In the genomic region with DNA sequence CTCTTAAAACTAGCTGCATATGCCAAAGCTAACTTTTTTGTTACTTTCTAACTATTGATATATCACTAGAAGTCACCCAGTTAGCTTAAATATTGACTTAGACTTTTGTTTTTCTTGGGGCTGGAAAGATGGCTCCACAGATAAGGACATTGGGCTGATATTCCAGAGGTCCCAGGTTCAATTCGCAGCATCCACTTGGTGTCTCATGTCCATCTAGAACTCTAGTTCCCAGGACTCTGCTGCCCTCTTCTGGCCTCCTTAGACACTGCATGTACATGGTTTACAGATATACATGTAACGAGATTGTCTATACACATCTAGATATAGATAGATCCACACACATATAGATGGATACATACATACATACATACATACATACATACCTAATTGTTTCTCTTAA, we compare ENCODE assay signal across 7 mouse cellular contexts. TPM values are rescaled to one million over a fixed set of nuclear protein-coding genes. Genes with fewer than 3 reads are reported as not detected.
DNase-seq lines count a peak whose midpoint lies in the region; ATAC-seq and TF ChIP-seq lines count a peak whose summit lies in the region.

No protein-coding gene starts in this region.

- H3K4me3 ChIP-seq in G1E (ENCODE audit: low read depth, low read length), result no peak overlapping the region
- no peak overlapping the region for H3K4me3 ChIP-seq in embryonic facial prominence, embryonic 11.5 days (ENCODE audit: low read depth, low read length)
- H3K4me3 ChIP-seq in lung, adult 2 months (replicated peaks; ENCODE audit: extremely low read depth, low read depth, low read length), result no peak overlapping the region
- H3K4me3 ChIP-seq in thymus, adult 2 months (ENCODE audit: control insufficient read depth, insufficient read depth, low read length), result no peak overlapping the region

- H3K27me3 ChIP-seq in G1E (ENCODE audit: insufficient read depth, low read length), result no peaks in the 10 kb centered on the region
- H3K27me3 ChIP-seq in embryonic facial prominence, embryonic 11.5 days (ENCODE audit: control insufficient read depth, insufficient read depth, low read length), result no peaks in the 10 kb centered on the region
- no peaks in the 10 kb centered on the region for H3K27me3 ChIP-seq in thymus, adult 2 months (ENCODE audit: control insufficient read depth, insufficient read depth, low read length)

- intact Hi-C loops in left cerebral cortex, postnatal 4 days (cut with DNase I), result no loop called here
- intact Hi-C loops in left cerebral cortex, postnatal 36 days (cut with DNase I), result no loop called here

- no peak overlapping the region for H3K4me2 ChIP-seq in embryonic facial prominence, embryonic 11.5 days (ENCODE audit: low read depth, low read length)

- DNase-seq in left cerebral cortex, postnatal 4 days, result peak; percentile 41
- no peak for DNase-seq in left cerebral cortex, postnatal 36 days (ENCODE audit: low spot score in 2 of 2)
- DNase-seq in G1E (ENCODE audit: low spot score), result no peak
- DNase-seq in adrenal gland, postnatal 10 days, result peak; percentile 67
- DNase-seq in embryonic facial prominence, embryonic 11.5 days (ENCODE audit: low spot score), result peak; percentile 63
- DNase-seq in lung, adult 2 months, result peak; percentile 52
- DNase-seq in thymus, adult 2 months, result peak; percentile 81

- WGBS in embryonic facial prominence, embryonic 11.5 days, result 74% methylated on average over 2 of the region's 2 CpGs
- WGBS in lung, adult 2 months, result 73% methylated on average over 2 of the region's 2 CpGs
- WGBS in thymus, adult 2 months, result 79% methylated on average over 2 of the region's 2 CpGs

- H3K27ac ChIP-seq in embryonic facial prominence, embryonic 11.5 days (replicated peaks; ENCODE audit: low read depth, low read length), result no peak overlapping the region
- no peak overlapping the region for H3K27ac ChIP-seq in thymus, adult 2 months (ENCODE audit: control insufficient read depth, insufficient read depth, low read length)

- H3K9ac ChIP-seq in embryonic facial prominence, embryonic 11.5 days (replicated peaks; ENCODE audit: low read length), result no peak overlapping the region

- no peak for ATAC-seq in G1E (ENCODE audit: extremely low read depth, insufficient number of reproducible peaks, low FRiP score, poor library complexity, severe bottlenecking)
- no peak for ATAC-seq in embryonic facial prominence, embryonic 11.5 days (replicated peaks; ENCODE audit: insufficient number of reproducible peaks, low FRiP score, low TSS enrichment, low read depth)

- no peaks in the 10 kb centered on the region for H3K9me3 ChIP-seq in G1E (replicated peaks)
- H3K9me3 ChIP-seq in embryonic facial prominence, embryonic 11.5 days (replicated peaks; ENCODE audit: control insufficient read depth, low read length), result no peaks in the 10 kb centered on the region

- peak; percentile 52 for TF ChIP-seq CTCF in G1E (IDR thresholded peaks at IDR 0.05; ENCODE audit: low read depth, low read length)
- peak; percentile 42 for TF ChIP-seq CTCF in lung, adult 2 months (IDR thresholded peaks at IDR 0.05; ENCODE audit: insufficient read depth, low read length)
- no peak for TF ChIP-seq CTCF in thymus, adult 2 months (IDR thresholded peaks at IDR 0.05; ENCODE audit: borderline replicate concordance, control insufficient read depth, extremely low read depth, insufficient read depth, low read length, poor library complexity)

- peaks cover 39% of the 10 kb centered on the region for H3K36me3 ChIP-seq in G1E (replicated peaks)
- no peaks in the 10 kb centered on the region for H3K36me3 ChIP-seq in embryonic facial prominence, embryonic 11.5 days (replicated peaks; ENCODE audit: control insufficient read depth, insufficient read depth, low read depth, low read length)
- H3K36me3 ChIP-seq in thymus, adult 2 months (ENCODE audit: control insufficient read depth, insufficient read depth, low read length), result no peaks in the 10 kb centered on the region; the same call in 1 of the 2 replicates

- H3K4me1 ChIP-seq in G1E (ENCODE audit: insufficient read depth, low read depth, low read length), result peaks cover 6% of the 10 kb centered on the region
- no peaks in the 10 kb centered on the region; the same call in 1 of the 2 replicates for H3K4me1 ChIP-seq in embryonic facial prominence, embryonic 11.5 days (ENCODE audit: control insufficient read depth, insufficient read depth, low read length)
- peaks cover 3% of the 10 kb centered on the region; the same call in 1 of the 2 replicates for H3K4me1 ChIP-seq in lung, adult 2 months (ENCODE audit: control insufficient read depth, insufficient read depth, low read length)
- H3K4me1 ChIP-seq in thymus, adult 2 months (replicated peaks; ENCODE audit: control insufficient read depth, insufficient read depth, low read length), result no peaks in the 10 kb centered on the region

- TF ChIP-seq POLR2A in lung, adult 2 months (IDR thresholded peaks at IDR 0.05; ENCODE audit: borderline replicate concordance, extremely low read depth, low read depth, low read length), result no peak
- no peak for TF ChIP-seq POLR2A in thymus, adult 2 months (IDR thresholded peaks at IDR 0.05; ENCODE audit: control insufficient read depth, extremely low read depth, insufficient read depth, low read length, poor library complexity)

RNA-seq across cellular contexts. Expression of a gene that starts 4.4 kb away (rescaled TPM):
- 10 to 100 TPM; 19.7 to 20.6 TPM for total RNA-seq in left cerebral cortex, postnatal 4 days (2021)
- total RNA-seq in left cerebral cortex, postnatal 36 days (2021), result 10 to 100 TPM; 19.2 to 20.6 TPM
- 19.2 and 20.0 TPM in 2 replicates for total RNA-seq in G1E (2014; fragmentation: Nextera tagmentation)
- 10.5 and 10.7 TPM in 2 replicates for total RNA-seq in G1E (2017)
- 6.7 and 7.0 TPM in 2 replicates for polyA plus RNA-seq in G1E (2012)
- total RNA-seq in adrenal gland, postnatal 10 days (2021), result 10 to 100 TPM; 16.3 to 18.1 TPM
- 21.0 and 24.2 TPM in 2 replicates for polyA plus RNA-seq in embryonic facial prominence, embryonic 11.5 days (2014; fragmentation: Nextera tagmentation; extraction: Ambion mirVana)
- polyA plus RNA-seq in lung, adult 2 months (2012; rRNA removed), result 2.8 and 3.4 TPM in 2 replicates
- polyA plus RNA-seq in thymus, adult 2 months (2012; rRNA removed), result 7.7 and 8.1 TPM in 2 replicates

Comparison
In these comparisons a context has a peak if more than half of its experiments do, and no peak if none do; other contexts are left out.
1. DNase-seq: peak in left cerebral cortex, postnatal 4 days (single experiment), adrenal gland, postnatal 10 days (single experiment), embryonic facial prominence, embryonic 11.5 days (single experiment), lung, adult 2 months (single experiment) and thymus, adult 2 months (single experiment); none in left cerebral cortex, postnatal 36 days (0 of 2) and G1E (single experiment).